Mouse (Mus musculus) spleen, postnatal 14 days (tissue): ENCODE data around the gene B830017H08Rik.

Experiments
- DNase-seq, 2 experiments: peaks; one replicate each; pipeline ENCODE4 v3.0.0; 2021 to 2022; ENCODE audit warnings: low spot score in 2 of 2

The B830017H08Rik gene

GRCm38 (mm10) chr16:17851860-17852259 lies 18.9 kb downstream of the B830017H08Rik start:
- no peak for DNase-seq

- no peak for DNase-seq
These were observed 20.3 kb downstream of the B830017H08Rik start for GRCm38 (mm10) chr16:17853263-17853662.

GRCm38 (mm10) chr16:17857157-17857556 lies 24.2 kb downstream of the B830017H08Rik start:
- no peak for DNase-seq

GRCm38 (mm10) chr16:17858592-17858991 lies 25.7 kb downstream of the B830017H08Rik start:
- DNase-seq, result no peak

- no peak for DNase-seq
These were observed 32.4 kb downstream of the B830017H08Rik start for GRCm38 (mm10) chr16:17865293-17865692.

- no peak for DNase-seq
These were observed 32.8 kb downstream of the B830017H08Rik start for GRCm38 (mm10) chr16:17865770-17866169.

- no peak for DNase-seq
These were observed 38.3 kb downstream of the B830017H08Rik start for GRCm38 (mm10) chr16:17871248-17871647.

- no peak for DNase-seq
These were observed 40.1 kb downstream of the B830017H08Rik start for GRCm38 (mm10) chr16:17872995-17873394.

GRCm38 (mm10) chr16:17875174-17875573 lies 42.3 kb downstream of the B830017H08Rik start:
- DNase-seq, result no peak

- DNase-seq, result no peak
These were observed 43.2 kb downstream of the B830017H08Rik start for GRCm38 (mm10) chr16:17876096-17876495.

GRCm38 (mm10) chr16:17879571-17879970 lies 46.6 kb downstream of the B830017H08Rik start:
- no peak for DNase-seq

- no peak for DNase-seq
These were observed 49.3 kb downstream of the B830017H08Rik start for GRCm38 (mm10) chr16:17882196-17882595.

GRCm38 (mm10) chr16:17884116-17884515 lies 51.2 kb downstream of the B830017H08Rik start:
- DNase-seq, result no peak
